Mouse (Mus musculus) midbrain, postnatal 0 days (tissue): Measurements from ENCODE around the gene Fli1. TPM values are rescaled to one million over a fixed set of nuclear protein-coding genes. Genes with fewer than 3 reads are reported as not detected.

Source experiments
- ATAC-seq: fragments of 200-750 bp; cut with Nextera tagmentation; 2 replicates; pipeline ENCODE4 v1.8.0; 2017; ENCODE audit warnings: moderate number of reproducible peaks, mild to moderate bottlenecking, moderate TSS enrichment, moderate library complexity; ENCODE audit not compliant: low FRiP score
- DNase-seq: peaks from one replicate; pipeline ENCODE4 v3.0.0-alpha.2; 2015; ENCODE audit warnings: low spot score
- H3K27ac ChIP-seq: fragments of 300-500 bp; sonication (generic); 2 replicates; pipeline ENCODE4 v1.5.1; 2014; ENCODE audit warnings: low read depth, mild to moderate bottlenecking, low read length, mixed read lengths
- H3K27me3 ChIP-seq: fragments of 300-500 bp; sonication (generic); 2 replicates; pipeline ENCODE4 v1.6.1; 2014; ENCODE audit warnings: low read length, control low read depth, mixed read lengths; ENCODE audit not compliant: insufficient read depth
- H3K36me3 ChIP-seq: fragments of 300-500 bp; sonication (generic); 2 replicates; pipeline ENCODE4 v1.6.1; 2014; ENCODE audit warnings: low read length, control low read depth, mixed read lengths; ENCODE audit not compliant: insufficient read depth
- H3K4me1 ChIP-seq: fragments of 300-500 bp; sonication (generic); 2 replicates; pipeline ENCODE4 v1.6.1; 2014; ENCODE audit warnings: mild to moderate bottlenecking, control low read depth, antibody characterized with exemption, low read length, mixed read lengths; ENCODE audit not compliant: insufficient read depth
- H3K4me2 ChIP-seq: fragments of 300-500 bp; sonication (generic); 2 replicates; pipeline ENCODE4 v1.6.1; 2014; ENCODE audit warnings: low read depth, mild to moderate bottlenecking, low read length, mixed read lengths; ENCODE audit not compliant: poor library complexity, severe bottlenecking
- H3K4me3 ChIP-seq: fragments of 300-500 bp; sonication (generic); 2 replicates; pipeline ENCODE4 v1.5.1; 2014; ENCODE audit warnings: low read depth, mild to moderate bottlenecking, low read length, moderate library complexity
- H3K9ac ChIP-seq: fragments of 300-500 bp; sonication (generic); replicated peaks from 2 replicates; pipeline ENCODE4 v1.6.1; 2014; ENCODE audit warnings: mild to moderate bottlenecking, low read length, moderate library complexity, mixed read lengths; ENCODE audit not compliant: poor library complexity, severe bottlenecking
- H3K9me3 ChIP-seq: fragments of 300-500 bp; sonication (generic); 2 replicates; pipeline ENCODE4 v1.6.1; 2016; ENCODE audit warnings: low read length, control low read depth
- CTCF ChIP-seq: IDR thresholded peaks from 2 replicates; pipeline ENCODE4 v1.5.1; 2016; ENCODE audit warnings: antibody characterized with exemption, mild to moderate bottlenecking
- WGBS: fragments of 180-500 bp; shearing (Covaris S2); extraction: QIAGEN DNeasy Blood & Tissue Kit; methylation state at CpG from one replicate; pipeline ENCODE4 v1.1.7; 2014; 5-methylcytosine and 5-hydroxymethylcytosine counted together
- polyA plus RNA-seq: library from polyadenylated mRNA; unstranded; fragments of >200 nt; fragmentation: Nextera tagmentation; extraction: Ambion mirVana; gene quantifications from 2 replicates; pipeline ENCODE4 v1.2.1, GENCODE M21; 2015
- total RNA-seq: library from RNA; depleted of rRNA; stranded (reverse); fragments of >200 nt; gene quantifications from 2 replicates; pipeline ENCODE4 v1.2.3, GENCODE M21; 2014

Fli1 gene
- total and polyA plus RNA-seq, 2 experiments from 2014 or later, result 5.9 to 8.4 TPM

DNA sequence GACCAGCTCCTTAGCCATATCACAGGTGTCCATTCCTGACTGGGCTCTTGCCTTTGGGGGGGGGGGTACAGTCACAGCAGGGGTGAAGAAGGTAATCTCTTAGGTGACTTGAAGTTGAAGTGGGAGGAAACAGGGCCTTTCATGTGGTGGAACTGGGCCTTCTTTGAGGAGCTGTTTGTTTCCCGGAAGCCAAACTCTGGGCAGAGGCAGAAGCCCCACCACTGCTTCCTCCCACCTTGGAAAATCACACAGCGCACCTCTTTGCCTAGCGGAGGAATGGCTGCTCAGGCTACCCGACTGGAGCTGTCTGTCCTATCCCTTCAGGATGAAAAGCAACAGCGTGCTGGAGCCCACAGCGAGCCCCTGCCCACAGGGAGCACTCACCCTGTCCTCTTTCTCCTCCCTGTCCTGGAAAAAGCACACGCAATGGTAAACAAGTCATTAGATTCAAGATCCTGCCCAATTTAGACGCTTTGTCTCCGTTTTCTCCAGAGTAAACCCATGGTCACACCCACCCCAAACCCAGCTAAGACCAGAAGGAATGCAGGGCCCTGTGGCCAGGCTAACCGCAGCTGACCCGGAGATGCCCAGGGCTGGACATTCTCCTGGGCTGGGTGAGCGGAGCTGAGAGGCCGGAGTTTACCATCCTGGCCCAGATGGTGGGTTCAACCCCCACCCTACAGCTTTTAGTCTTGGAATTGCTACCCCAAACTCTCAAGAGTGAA, 24.1 kb downstream of the Fli1 start:
- Histone ChIP-seq H3K36me3 (no peaks in the 10 kb centered on the region), H3K4me2 (no peak overlapping the region), H3K4me1 (no peaks in the 10 kb centered on the region), H3K4me3 (no peak overlapping the region), H3K27me3 (no peaks in the 10 kb centered on the region), H3K9ac (no peak overlapping the region), H3K9me3 (no peaks in the 10 kb centered on the region), H3K27ac (no peak overlapping the region)
- TF ChIP-seq CTCF, result no peak
- no peak for DNase-seq
- 82% methylated on average over 13 of the region's 13 CpGs for WGBS
- ATAC-seq, result no peak

DNA sequence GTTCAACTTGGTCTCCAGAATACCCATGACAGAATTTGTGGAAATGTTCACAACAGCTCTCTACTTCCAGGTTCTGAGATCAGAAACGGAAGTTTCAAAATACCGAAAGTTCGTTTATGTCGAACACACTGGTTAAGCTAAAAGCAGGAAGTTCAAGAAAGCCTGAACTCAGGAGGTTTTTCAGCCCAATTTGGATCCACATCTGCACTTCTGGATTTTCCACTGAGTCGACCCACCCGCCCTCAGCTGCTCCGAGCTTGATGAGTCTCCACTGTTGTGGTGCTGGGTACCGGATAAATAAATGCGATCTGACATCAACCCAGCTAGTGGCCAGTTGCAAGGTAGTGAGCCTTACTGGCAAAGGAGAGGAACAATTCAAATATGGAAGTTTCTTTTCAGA, 26.0 kb downstream of the Fli1 start:
- no peak overlapping the region for H3K4me3 ChIP-seq
- H3K27me3 ChIP-seq, result no peaks in the 10 kb centered on the region
- H3K27ac ChIP-seq, result no peak overlapping the region
- DNase-seq (peak; percentile 4), ATAC-seq (no peak)
- 76% methylated on average over 9 of the region's 9 CpGs for WGBS
- no peaks in the 10 kb centered on the region for H3K9me3 ChIP-seq
- no peaks in the 10 kb centered on the region for H3K36me3 ChIP-seq
- no peak overlapping the region for H3K4me2 ChIP-seq
- no peak for TF ChIP-seq CTCF
- H3K4me1 ChIP-seq, result no peaks in the 10 kb centered on the region
- no peak overlapping the region for H3K9ac ChIP-seq

GRCm38 (mm10) chr9:32515894-32516686, 26.6 kb downstream of the Fli1 start:
- no peaks in the 10 kb centered on the region for H3K9me3 ChIP-seq
- no peaks in the 10 kb centered on the region for H3K4me1 ChIP-seq
- no peaks in the 10 kb centered on the region for H3K27me3 ChIP-seq
- no peak for TF ChIP-seq CTCF
- DNase-seq (no peak), ATAC-seq (no peak)
- no peak overlapping the region for H3K9ac ChIP-seq
- 85% methylated on average over 10 of the region's 10 CpGs for WGBS
- H3K4me3 ChIP-seq, result no peak overlapping the region
- no peak overlapping the region for H3K4me2 ChIP-seq
- no peaks in the 10 kb centered on the region for H3K36me3 ChIP-seq
- no peak overlapping the region for H3K27ac ChIP-seq

GRCm38 (mm10) chr9:32514406-32515058, 28.1 kb downstream of the Fli1 start:
- Histone ChIP-seq H3K27ac (no peak overlapping the region), H3K4me3 (no peak overlapping the region), H3K27me3 (no peaks in the 10 kb centered on the region), H3K9me3 (no peaks in the 10 kb centered on the region), H3K9ac (no peak overlapping the region), H3K36me3 (no peaks in the 10 kb centered on the region), H3K4me1 (no peaks in the 10 kb centered on the region), H3K4me2 (no peak overlapping the region)
- DNase-seq (no peak), ATAC-seq (no peak)
- TF ChIP-seq CTCF, result no peak
- WGBS, result 77% methylated on average over 6 of the region's 6 CpGs

DNA sequence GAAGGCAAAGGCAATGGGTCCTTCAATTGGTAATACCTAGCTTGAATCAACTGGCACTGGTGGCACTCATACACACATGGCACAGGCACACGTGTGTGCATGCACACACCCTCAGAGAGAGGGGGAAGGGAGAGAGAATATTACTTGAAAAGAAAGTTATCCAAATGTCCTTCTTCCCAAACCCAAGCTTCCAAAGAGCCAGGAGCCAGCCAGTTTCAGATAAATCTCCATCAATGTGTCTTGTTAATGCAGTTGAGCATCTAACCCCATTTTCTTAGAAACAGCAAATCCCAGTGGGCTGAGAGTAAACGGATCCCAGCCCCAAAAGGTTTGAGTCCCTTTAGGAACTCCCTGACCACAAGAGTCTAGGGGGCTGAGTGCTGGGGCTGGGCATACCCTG, 29.2 kb downstream of the Fli1 start:
- no peaks in the 10 kb centered on the region for H3K36me3 ChIP-seq
- no peak for DNase-seq
- no peak for TF ChIP-seq CTCF
- H3K27ac ChIP-seq, result no peak overlapping the region
- no peaks in the 10 kb centered on the region for H3K9me3 ChIP-seq
- H3K4me3 ChIP-seq, result no peak overlapping the region
- ATAC-seq, result no peak
- H3K4me1 ChIP-seq, result no peaks in the 10 kb centered on the region
- 70% methylated on average over 2 of the region's 2 CpGs for WGBS
- H3K4me2 ChIP-seq, result no peak overlapping the region
- H3K27me3 ChIP-seq, result no peaks in the 10 kb centered on the region
- no peak overlapping the region for H3K9ac ChIP-seq
